Mouse (Mus musculus) embryonic facial prominence, embryonic 10.5 days (tissue): Measurements from ENCODE around the gene Zdhhc7. TPM values are rescaled to one million over a fixed set of nuclear protein-coding genes. Genes with fewer than 3 reads are reported as not detected.

Experiments
- DNase-seq: peaks from one replicate; pipeline ENCODE4 v3.0.0-alpha.2; 2017; ENCODE audit warnings: low spot score
- H3K27ac ChIP-seq: fragments of 300-500 bp; sonication (generic); replicated peaks from 2 replicates; pipeline ENCODE4 v1.5.1; 2016; ENCODE audit warnings: mild to moderate bottlenecking
- H3K27me3 ChIP-seq: fragments of 300-500 bp; sonication (generic); replicated peaks from 2 replicates; pipeline ENCODE4 v1.6.1; 2016; ENCODE audit warnings: low read depth, mild to moderate bottlenecking; ENCODE audit not compliant: poor library complexity, severe bottlenecking
- H3K36me3 ChIP-seq: fragments of 300-500 bp; sonication (generic); replicated peaks from 2 replicates; pipeline ENCODE4 v1.6.1; 2016; ENCODE audit warnings: mild to moderate bottlenecking, moderate library complexity
- H3K4me1 ChIP-seq: fragments of 300-500 bp; sonication (generic); 2 replicates; pipeline ENCODE4 v1.6.1; 2016
- H3K4me3 ChIP-seq: fragments of 300-500 bp; sonication (generic); 2 replicates; pipeline ENCODE4 v1.5.1; 2016; ENCODE audit warnings: mild to moderate bottlenecking, moderate library complexity
- H3K9me3 ChIP-seq: fragments of 300-500 bp; sonication (generic); 2 replicates; pipeline ENCODE4 v1.6.1; 2016; ENCODE audit warnings: mild to moderate bottlenecking
- WGBS: fragments of 180-500 bp; shearing (Covaris S2); methylation state at CpG from one replicate; pipeline ENCODE4 v1.1.7; 2016; 5-methylcytosine and 5-hydroxymethylcytosine counted together
- polyA plus RNA-seq: library from polyadenylated mRNA; unstranded; fragments of >200 nt; fragmentation: Nextera tagmentation; extraction: Ambion mirVana; gene quantifications from 2 replicates; pipeline ENCODE4 v1.2.1, GENCODE M21; 2016

The Zdhhc7 gene
- polyA plus RNA-seq, 1 experiment from 2014 or later: 30.0 TPM

- DNase-seq: no peak
- no peak overlapping the region for H3K4me3 ChIP-seq
- H3K27me3 ChIP-seq: peaks cover 43% of the 10 kb centered on the region
- WGBS: 61% methylated on average over 4 of the region's 4 CpGs
- no peaks in the 10 kb centered on the region for H3K9me3 ChIP-seq
- H3K36me3 ChIP-seq: no peaks in the 10 kb centered on the region
- no peak overlapping the region for H3K27ac ChIP-seq
- H3K4me1 ChIP-seq: peaks cover 20% of the 10 kb centered on the region
Observed at GRCm38 (mm10) chr8:120111382-120111781, 10.1 kb upstream of the Zdhhc7 start.

GRCm38 (mm10) chr8:120110966-120111365 lies 9.7 kb upstream of the Zdhhc7 start:
- no peak for DNase-seq
- Histone ChIP-seq H3K4me1 (peaks cover 20% of the 10 kb centered on the region), H3K36me3 (no peaks in the 10 kb centered on the region), H3K9me3 (no peaks in the 10 kb centered on the region), H3K27me3 (peaks cover 38% of the 10 kb centered on the region), H3K27ac (no peak overlapping the region), H3K4me3 (no peak overlapping the region)
- WGBS: 82% methylated on average over 4 of the region's 4 CpGs

- WGBS: 67% methylated on average over 3 of the region's 3 CpGs
- peaks cover 14% of the 10 kb centered on the region for H3K4me1 ChIP-seq
- H3K4me3 ChIP-seq: no peak overlapping the region
- H3K27ac ChIP-seq: no peak overlapping the region
- peaks cover 8% of the 10 kb centered on the region; the same call in 1 of the 2 replicates for H3K36me3 ChIP-seq
- H3K9me3 ChIP-seq: no peaks in the 10 kb centered on the region
- H3K27me3 ChIP-seq: peaks cover 20% of the 10 kb centered on the region
- no peak for DNase-seq
Observed at GRCm38 (mm10) chr8:120109149-120109548, 7.9 kb upstream of the Zdhhc7 start.

GRCm38 (mm10) chr8:120104721-120105272 lies 3.5 kb upstream of the Zdhhc7 start:
- WGBS: 69% methylated on average over 9 of the region's 9 CpGs
- no peak overlapping the region for H3K4me3 ChIP-seq
- H3K9me3 ChIP-seq: no peaks in the 10 kb centered on the region
- H3K27me3 ChIP-seq: no peaks in the 10 kb centered on the region
- no peak for DNase-seq
- peaks cover 28% of the 10 kb centered on the region for H3K4me1 ChIP-seq
- H3K36me3 ChIP-seq: peaks cover 8% of the 10 kb centered on the region; the same call in 1 of the 2 replicates
- H3K27ac ChIP-seq: no peak overlapping the region

GRCm38 (mm10) chr8:120103916-120104315 lies 2.6 kb upstream of the Zdhhc7 start:
- no peaks in the 10 kb centered on the region for H3K9me3 ChIP-seq
- DNase-seq: no peak
- peaks cover 31% of the 10 kb centered on the region for H3K4me1 ChIP-seq
- H3K27ac ChIP-seq: no peak overlapping the region
- 94% methylated on average over 9 of the region's 9 CpGs for WGBS
- H3K36me3 ChIP-seq: peaks cover 8% of the 10 kb centered on the region; the same call in 1 of the 2 replicates
- H3K27me3 ChIP-seq: no peaks in the 10 kb centered on the region
- H3K4me3 ChIP-seq: no peak overlapping the region

GRCm38 (mm10) chr8:120100388-120101067 lies 754 bp downstream of the Zdhhc7 start:
- DNase-seq: no peak
- peaks cover 34% of the 10 kb centered on the region for H3K4me1 ChIP-seq
- H3K4me3 ChIP-seq: peak overlapping the region; percentile 99
- H3K36me3 ChIP-seq: peaks cover 6% of the 10 kb centered on the region
- H3K9me3 ChIP-seq: no peaks in the 10 kb centered on the region
- H3K27me3 ChIP-seq: no peaks in the 10 kb centered on the region
- peak overlapping the region; percentile 92 for H3K27ac ChIP-seq
- 8% methylated on average over 25 of the region's 25 CpGs for WGBS

- DNase-seq: no peak
- H3K36me3 ChIP-seq: peaks cover 33% of the 10 kb centered on the region
- H3K27ac ChIP-seq: no peak overlapping the region
- no peaks in the 10 kb centered on the region for H3K27me3 ChIP-seq
- WGBS: 77% methylated on average over 2 of the region's 2 CpGs
- peaks cover 19% of the 10 kb centered on the region for H3K4me1 ChIP-seq
- H3K9me3 ChIP-seq: no peaks in the 10 kb centered on the region
- no peak overlapping the region for H3K4me3 ChIP-seq
Observed at GRCm38 (mm10) chr8:120096486-120096885, 4.8 kb downstream of the Zdhhc7 start.

GRCm38 (mm10) chr8:120094801-120095200 lies 6.5 kb downstream of the Zdhhc7 start:
- 93% methylated on average over 10 of the region's 10 CpGs for WGBS
- H3K27me3 ChIP-seq: no peaks in the 10 kb centered on the region
- H3K9me3 ChIP-seq: no peaks in the 10 kb centered on the region
- H3K27ac ChIP-seq: no peak overlapping the region
- H3K4me3 ChIP-seq: no peak overlapping the region
- peaks cover 6% of the 10 kb centered on the region for H3K4me1 ChIP-seq
- DNase-seq: no peak
- peaks cover 50% of the 10 kb centered on the region for H3K36me3 ChIP-seq

- Histone ChIP-seq H3K9me3 (no peaks in the 10 kb centered on the region), H3K27me3 (no peaks in the 10 kb centered on the region), H3K4me1 (0 out of 2 replicates have a peak, but pooled peaks cover 3% of the 10 kb centered on the region), H3K27ac (no peak overlapping the region), H3K4me3 (no peak overlapping the region), H3K36me3 (peaks cover 60% of the 10 kb centered on the region)
- 92% methylated on average over 3 of the region's 3 CpGs for WGBS
- DNase-seq: no peak
Observed at GRCm38 (mm10) chr8:120093103-120093502, 8.2 kb downstream of the Zdhhc7 start.

- Histone ChIP-seq H3K36me3 (peaks cover 81% of the 10 kb centered on the region), H3K4me1 (no peaks in the 10 kb centered on the region), H3K4me3 (no peak overlapping the region), H3K27me3 (no peaks in the 10 kb centered on the region), H3K27ac (no peak overlapping the region), H3K9me3 (no peaks in the 10 kb centered on the region)
- WGBS: 94% methylated on average over 3 of the region's 3 CpGs
- DNase-seq: no peak
Observed at GRCm38 (mm10) chr8:120091032-120091431, 10.2 kb downstream of the Zdhhc7 start.

- Histone ChIP-seq H3K4me1 (no peaks in the 10 kb centered on the region), H3K36me3 (peaks cover 92% of the 10 kb centered on the region), H3K9me3 (no peaks in the 10 kb centered on the region), H3K27ac (no peak overlapping the region), H3K27me3 (no peaks in the 10 kb centered on the region), H3K4me3 (no peak overlapping the region)
- WGBS: 79% methylated on average over 7 of the region's 7 CpGs
- no peak for DNase-seq
Observed at GRCm38 (mm10) chr8:120089511-120089910, 11.8 kb downstream of the Zdhhc7 start.

- Histone ChIP-seq H3K9me3 (no peaks in the 10 kb centered on the region), H3K36me3 (peaks cover 87% of the 10 kb centered on the region), H3K27ac (no peak overlapping the region), H3K4me3 (no peak overlapping the region), H3K4me1 (peaks cover 6% of the 10 kb centered on the region; the same call in 1 of the 2 replicates), H3K27me3 (no peaks in the 10 kb centered on the region)
- no peak for DNase-seq
- 93% methylated on average over 8 of the region's 8 CpGs for WGBS
Observed at GRCm38 (mm10) chr8:120084783-120085182, 16.5 kb downstream of the Zdhhc7 start.

GRCm38 (mm10) chr8:120083261-120083660 lies 18.0 kb downstream of the Zdhhc7 start:
- Histone ChIP-seq H3K9me3 (no peaks in the 10 kb centered on the region), H3K4me3 (no peak overlapping the region), H3K4me1 (peaks cover 6% of the 10 kb centered on the region; the same call in 1 of the 2 replicates), H3K36me3 (peaks cover 78% of the 10 kb centered on the region), H3K27ac (no peak overlapping the region), H3K27me3 (no peaks in the 10 kb centered on the region)
- DNase-seq: no peak
- WGBS: 95% methylated on average over 8 of the region's 8 CpGs
